Mouse (Mus musculus) embryo, embryonic 9.5 days (tissue): Measurements from ENCODE around the gene Arpp19.

Source experiments
- DNase-seq: peaks from one replicate; pipeline ENCODE4 v3.0.0-alpha.2; 2017; ENCODE audit errors: extremely low spot score

The Arpp19 gene

GRCm38 (mm10) chr9:75102131-75102530 is 64.7 kb downstream of the Arpp19 start:
- no peak for DNase-seq
